Mouse (Mus musculus) embryonic fibroblast, embryonic 13.5 days (primary cell): Measurements from ENCODE around the gene Slc22a22. TPM values are rescaled to one million over a fixed set of nuclear protein-coding genes. Genes with fewer than 3 reads are reported as not detected.

Experiments
- H3K27ac ChIP-seq: 2 replicates; pipeline ENCODE4 v1.5.1; 2012; ENCODE audit warnings: low read length, control low read depth, inconsistent platforms; ENCODE audit not compliant: insufficient read depth
- H3K4me1 ChIP-seq: 2 replicates; pipeline ENCODE4 v1.6.1; 2011; ENCODE audit warnings: low read length; ENCODE audit not compliant: control insufficient read depth, insufficient read depth
- H3K4me3 ChIP-seq: 2 replicates; pipeline ENCODE4 v1.5.1; 2011; ENCODE audit warnings: mild to moderate bottlenecking, control low read depth, low read length; ENCODE audit not compliant: insufficient read depth
- CTCF ChIP-seq: IDR thresholded peaks from 2 replicates; pipeline ENCODE4 v1.5.1; 2011; ENCODE audit warnings: mild to moderate bottlenecking, control low read depth, low read length, moderate library complexity, borderline replicate concordance; ENCODE audit not compliant: insufficient read depth
- POLR2A ChIP-seq: IDR thresholded peaks from 2 replicates; pipeline ENCODE4 v1.6.1; 2011; ENCODE audit warnings: low read depth, mild to moderate bottlenecking, control low read depth, low read length, moderate library complexity
- polyA plus RNA-seq: library from polyadenylated mRNA; stranded (reverse); fragments of >200 nt; gene quantifications from 2 replicates; pipeline ENCODE4 v1.2.4, GENCODE M21; 2011; ENCODE audit warnings: low read depth; ENCODE audit not compliant: missing spikeins, insufficient read length

The Slc22a22 gene
- polyA plus RNA-seq, 1 experiment, result not detected

GRCm38 (mm10) chr15:57398439-57399148 is 78.8 kb downstream of the Slc22a22 start:
- H3K4me1 ChIP-seq, result no peaks in the 10 kb centered on the region
- TF ChIP-seq CTCF (no peak), POLR2A (no peak)
- H3K27ac ChIP-seq, result no peak overlapping the region
- H3K4me3 ChIP-seq, result no peak overlapping the region

- TF ChIP-seq CTCF, result no peak
- TF ChIP-seq POLR2A, result no peak
- Histone ChIP-seq H3K27ac (no peak overlapping the region), H3K4me3 (no peak overlapping the region), H3K4me1 (no peaks in the 10 kb centered on the region)
These were observed 83.4 kb downstream of the Slc22a22 start for GRCm38 (mm10) chr15:57394053-57394452.

GRCm38 (mm10) chr15:57380381-57380780 is 97.0 kb downstream of the Slc22a22 start:
- H3K4me3 ChIP-seq, result no peak overlapping the region
- TF ChIP-seq POLR2A, result no peak
- no peak for TF ChIP-seq CTCF
- H3K27ac ChIP-seq, result no peak overlapping the region
- H3K4me1 ChIP-seq, result no peaks in the 10 kb centered on the region

DNA sequence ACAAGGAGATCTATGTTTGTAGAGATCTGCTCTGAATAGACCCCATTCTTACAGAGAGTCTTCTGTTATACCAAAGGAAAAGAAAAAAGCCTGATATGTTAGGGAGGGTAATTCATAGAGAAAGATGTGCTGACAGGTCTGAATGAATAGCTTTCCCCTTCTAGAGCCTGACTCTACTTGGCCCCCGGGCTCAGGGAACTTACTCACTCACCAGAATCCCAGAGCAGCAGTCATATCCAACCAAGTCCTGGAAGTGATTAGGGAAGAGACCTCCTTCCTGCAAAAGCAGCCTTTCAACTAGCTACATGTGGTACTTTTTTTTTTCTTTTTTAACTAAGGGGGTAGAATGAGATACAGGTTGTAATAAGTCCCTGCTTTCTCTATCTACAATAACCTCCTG is 111.0 kb downstream of the Slc22a22 start:
- H3K4me1 ChIP-seq, result no peaks in the 10 kb centered on the region
- TF ChIP-seq CTCF, result no peak
- TF ChIP-seq POLR2A, result no peak
- H3K4me3 ChIP-seq, result no peak overlapping the region
- no peak overlapping the region for H3K27ac ChIP-seq

DNA sequence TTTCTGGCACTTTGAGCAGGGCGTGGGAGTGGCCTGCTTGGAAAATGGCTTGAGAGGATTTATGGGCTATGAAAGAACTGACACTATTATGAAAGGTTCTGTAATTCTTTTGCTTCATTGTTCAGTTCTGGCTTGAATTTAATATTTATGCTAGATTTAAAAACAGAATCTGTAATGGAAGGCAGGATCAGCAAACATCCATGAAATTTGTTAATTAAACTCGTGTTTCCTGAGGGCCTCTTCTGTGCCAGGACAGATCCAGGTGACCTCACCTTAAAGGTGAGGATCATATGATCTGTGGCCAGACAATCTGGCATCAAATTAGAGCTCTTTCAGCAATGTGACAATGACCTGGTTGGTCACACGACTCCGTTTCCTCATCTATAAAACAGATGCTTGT is 122.1 kb downstream of the Slc22a22 start:
- TF ChIP-seq CTCF (no peak), POLR2A (no peak)
- Histone ChIP-seq H3K27ac (no peak overlapping the region), H3K4me1 (no peaks in the 10 kb centered on the region; the same call in 1 of the 2 replicates), H3K4me3 (no peak overlapping the region)

GRCm38 (mm10) chr15:57340499-57340898 is 136.9 kb downstream of the Slc22a22 start:
- no peak overlapping the region for H3K27ac ChIP-seq
- TF ChIP-seq CTCF, result no peak
- TF ChIP-seq POLR2A, result no peak

DNA sequence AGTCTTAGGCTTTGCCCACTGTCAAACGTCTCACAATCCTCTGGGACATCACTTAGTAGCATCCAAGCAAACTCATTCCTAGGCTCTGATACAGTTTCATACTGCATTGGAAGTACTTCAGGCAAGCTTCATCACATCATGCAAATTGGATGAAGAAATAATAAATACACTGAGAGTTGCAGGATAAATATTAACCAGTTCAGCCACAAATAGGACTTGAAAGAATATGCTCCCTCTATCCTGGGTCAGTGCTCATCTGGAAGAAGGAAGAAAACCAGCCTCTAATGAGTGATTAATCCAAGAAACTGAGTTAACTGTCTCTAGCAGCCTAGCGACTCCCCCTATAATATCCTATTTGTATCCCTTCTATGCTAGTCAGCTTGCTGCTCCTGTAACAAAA is 146.1 kb downstream of the Slc22a22 start:
- TF ChIP-seq CTCF (no peak), POLR2A (no peak)
- H3K4me3 ChIP-seq, result no peak overlapping the region
- no peak overlapping the region for H3K27ac ChIP-seq
- H3K4me1 ChIP-seq, result no peaks in the 10 kb centered on the region

More at GRCm38 (mm10) chr15:57340499-57340898, 136.9 kb downstream of the Slc22a22 start:
- no peaks in the 10 kb centered on the region for H3K4me1 ChIP-seq
- no peak overlapping the region for H3K4me3 ChIP-seq

DNA sequence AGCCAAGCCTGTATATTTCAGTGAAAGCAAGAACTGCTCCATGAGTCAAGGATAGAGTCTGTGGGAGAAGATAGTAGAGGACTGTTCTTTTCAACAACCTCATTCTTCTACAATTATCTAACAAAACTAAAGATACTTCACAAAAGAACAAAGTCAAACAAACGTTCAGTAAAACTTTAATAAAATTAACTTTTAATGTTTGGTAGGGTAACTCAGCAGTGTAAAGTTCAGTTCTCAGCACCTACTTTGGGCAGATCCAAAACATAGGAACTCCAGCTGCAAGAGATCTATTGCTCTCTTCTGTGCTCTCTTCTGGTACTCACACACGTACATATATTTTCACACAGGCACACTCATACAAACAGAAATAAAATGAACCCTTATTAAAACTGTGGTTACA is 159.4 kb downstream of the Slc22a22 start:
- Histone ChIP-seq H3K27ac (no peak overlapping the region), H3K4me1 (no peaks in the 10 kb centered on the region), H3K4me3 (no peak overlapping the region)
- no peak for TF ChIP-seq CTCF
- no peak for TF ChIP-seq POLR2A

- H3K4me1 ChIP-seq, result no peaks in the 10 kb centered on the region
- TF ChIP-seq POLR2A, result no peak
- no peak for TF ChIP-seq CTCF
- H3K4me3 ChIP-seq, result no peak overlapping the region
- H3K27ac ChIP-seq, result no peak overlapping the region
These were observed 160.9 kb downstream of the Slc22a22 start for GRCm38 (mm10) chr15:57316486-57316885.

GRCm38 (mm10) chr15:57302710-57303109 is 174.7 kb downstream of the Slc22a22 start:
- TF ChIP-seq POLR2A, result no peak
- no peak for TF ChIP-seq CTCF
- no peaks in the 10 kb centered on the region for H3K4me1 ChIP-seq
- no peak overlapping the region for H3K4me3 ChIP-seq
- no peak overlapping the region for H3K27ac ChIP-seq
